Comparison of ENCODE assay signal across 26 mouse cellular contexts in the genomic region with DNA sequence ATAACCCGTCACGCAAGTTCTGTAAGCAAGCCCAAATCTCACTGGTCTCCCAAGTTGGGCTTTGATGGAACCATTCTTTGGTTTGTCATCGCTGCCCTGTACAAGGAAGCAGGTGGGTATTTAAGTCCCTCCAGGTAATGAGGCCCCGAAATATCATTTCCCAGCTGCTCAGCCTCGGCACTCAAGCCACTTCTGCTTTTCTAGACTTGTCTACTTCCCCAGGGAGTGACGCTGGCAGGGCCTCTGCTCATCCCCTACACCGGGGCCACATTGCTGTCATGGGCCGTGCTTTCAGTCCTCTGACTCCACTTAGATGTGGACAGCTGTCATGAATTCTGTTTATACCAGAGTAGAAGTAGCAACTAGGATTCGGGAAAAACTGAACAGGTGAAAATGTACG. TPM values are rescaled to one million over a fixed set of nuclear protein-coding genes. Genes with fewer than 3 reads are reported as not detected.
DNase-seq lines count a peak whose midpoint lies in the region; ATAC-seq and TF ChIP-seq lines count a peak whose summit lies in the region.
"Had no signal": no experiment of that assay in that cellular context is flagged by ENCODE, and none has a peak within 500 bp of the region (broad histone marks: within the 10 kb centered on the region; RNA-seq: fewer than 3 reads in every experiment).

No protein-coding gene starts in this region.

- 20% methylated on average over 10 of the region's 10 CpGs for WGBS in bone marrow, adult 2 months
- 82% methylated on average over 10 of the region's 10 CpGs for WGBS in midbrain, embryonic 15.5 days

- no peak overlapping the region for H3K9ac ChIP-seq in midbrain, embryonic 15.5 days
- H3K9ac ChIP-seq: liver, embryonic 14.5 days; lung, embryonic 15.5 days; stomach, embryonic 15.5 days had no signal

- peak; percentile 60 for ATAC-seq in monocyte, adult 5-6 weeks (replicated peaks; ENCODE audit: insufficient number of reproducible peaks, low FRiP score, low TSS enrichment, poor library complexity, severe bottlenecking)
- ATAC-seq in midbrain, embryonic 15.5 days (replicated peaks), result no peak
- ATAC-seq: hindbrain, postnatal 0 days; intestine, postnatal 0 days had no signal

- no peak overlapping the region for H3K4me2 ChIP-seq in midbrain, embryonic 15.5 days
- H3K4me2 ChIP-seq: heart, embryonic 11.5 days; lung, embryonic 15.5 days; midbrain, embryonic 11.5 days; stomach, embryonic 15.5 days had no signal

- DNase-seq in lung, postnatal 36 days, result peak; percentile 56
- DNase-seq in lung, postnatal 25 days (ENCODE audit: low spot score), result no peak
- DNase-seq in splenic B cell, adult 2 months (ENCODE audit: low read depth, low spot score), result peak; percentile 88
- no peak for DNase-seq in testis, postnatal 14 days (ENCODE audit: low spot score)
- DNase-seq in layer of hippocampus, adult 8-10 months (ENCODE audit: low spot score in 2 of 2), result no peak
- DNase-seq: adrenal gland, postnatal 36 days; cerebellum, adult 11 months; cerebellum, adult 9-11 months; right cerebral cortex, postnatal 4 days; thymus, adult 18-20 months; thymus, postnatal 36 days had no signal

- H3K4me3 ChIP-seq in bone marrow, adult 2 months (replicated peaks; ENCODE audit: control insufficient read depth, low read depth, low read length), result no peak overlapping the region
- H3K4me3 ChIP-seq in midbrain, embryonic 15.5 days, result no peak overlapping the region
- H3K4me3 ChIP-seq: forebrain, embryonic 10.5 days; left cerebral cortex, adult 2 months; lung, embryonic 15.5 days; stomach, embryonic 15.5 days had no signal

- peak overlapping the region; percentile 54; the same call in 1 of the 2 replicates for H3K27ac ChIP-seq in bone marrow, adult 2 months (ENCODE audit: control insufficient read depth, insufficient read depth, low read depth, low read length, poor library complexity)
- H3K27ac ChIP-seq in midbrain, embryonic 15.5 days, result no peak overlapping the region
- H3K27ac ChIP-seq: forebrain, embryonic 10.5 days; hindbrain, postnatal 0 days; left cerebral cortex, adult 2 months; liver, embryonic 14.5 days; lung, embryonic 15.5 days; macrophage; stomach, embryonic 15.5 days had no signal

- no peak for TF ChIP-seq CTCF in bone marrow, adult 2 months (IDR thresholded peaks at IDR 0.05; ENCODE audit: control insufficient read depth, insufficient read depth, low read length)

- no peaks in the 10 kb centered on the region for H3K36me3 ChIP-seq in splenic B cell, adult 2 months (ENCODE audit: control insufficient read depth, insufficient read depth, low read length, poor library complexity, severe bottlenecking)
- H3K36me3 ChIP-seq in midbrain, embryonic 15.5 days (replicated peaks), result no peaks in the 10 kb centered on the region
- H3K36me3 ChIP-seq: forebrain, embryonic 10.5 days; lung, embryonic 15.5 days; stomach, embryonic 15.5 days had no signal

- H3K27me3 ChIP-seq in splenic B cell, adult 2 months (ENCODE audit: control insufficient read depth, insufficient read depth, low read length, poor library complexity, severe bottlenecking), result no peaks in the 10 kb centered on the region
- peaks cover 2% of the 10 kb centered on the region; the same call in 1 of the 2 replicates for H3K27me3 ChIP-seq in midbrain, embryonic 15.5 days (replicated peaks)
- H3K27me3 ChIP-seq: lung, embryonic 15.5 days; stomach, embryonic 15.5 days had no signal

- TF ChIP-seq POLR2A in bone marrow, adult 2 months (IDR thresholded peaks at IDR 0.05; ENCODE audit: borderline replicate concordance, control insufficient read depth, low read depth, low read length), result no peak

- H3K9me3 ChIP-seq in midbrain, embryonic 15.5 days, result no peaks in the 10 kb centered on the region
- H3K9me3 ChIP-seq: forebrain, embryonic 10.5 days; lung, embryonic 15.5 days; stomach, embryonic 15.5 days had no signal

- peaks cover 3% of the 10 kb centered on the region; the same call in 1 of the 2 replicates for H3K4me1 ChIP-seq in bone marrow, adult 2 months (ENCODE audit: control insufficient read depth, insufficient read depth, low read length)
- peaks cover 3% of the 10 kb centered on the region for H3K4me1 ChIP-seq in midbrain, embryonic 15.5 days

RNA-seq across cellular contexts. Expression of gene Glt1d1, which starts 11.0 kb away (rescaled TPM):
- polyA plus RNA-seq in bone marrow, adult 2 months (2011; ENCODE audit: insufficient read depth, insufficient read length, low replicate concordance, missing spikeins), result 1.8 and 4.8 TPM in 2 replicates
- total RNA-seq in monocyte, adult 5-6 weeks (2017), result 2.6 to 6.2 TPM (median 2.7 TPM) in 3 replicates
- 0.89 and 2.2 TPM in 2 replicates for polyA plus RNA-seq in midbrain, embryonic 15.5 days (2015; fragmentation: Nextera tagmentation; extraction: Ambion mirVana)
- 10 to 100 TPM; 25.8 to 32.5 (median 26.7) TPM for total RNA-seq in layer of hippocampus, adult 8-10 months (2022)
- total RNA-seq: gastrocnemius, postnatal 4 days had no signal
- polyA plus RNA-seq: heart, postnatal 0 days had no signal

RNA-seq across cellular contexts. Expression of gene Slc15a4, which starts 11.6 kb away (rescaled TPM):
- polyA plus RNA-seq in bone marrow, adult 2 months (2011; ENCODE audit: insufficient read depth, insufficient read length, low replicate concordance, missing spikeins), result 16.6 and 30.1 TPM in 2 replicates
- 143 to 291 TPM (median 159 TPM) in 3 replicates for total RNA-seq in monocyte, adult 5-6 weeks (2017)
- 30.6 and 32.1 TPM in 2 replicates for polyA plus RNA-seq in midbrain, embryonic 15.5 days (2015; fragmentation: Nextera tagmentation; extraction: Ambion mirVana)
- total RNA-seq in layer of hippocampus, adult 8-10 months (2022), result 10 to 100 TPM; 26.1 to 38.4 (median 32.1) TPM

Comparison
In these comparisons a context has a peak if more than half of its experiments do, and no peak if none do; other contexts are left out.
1. DNase-seq: peak in lung, postnatal 36 days (single experiment) and splenic B cell, adult 2 months (single experiment); none in lung, postnatal 25 days (single experiment), testis, postnatal 14 days (single experiment) and layer of hippocampus, adult 8-10 months (0 of 2).